8 mouse cellular contexts compared by ENCODE assay signal in genomic region chr13:49307311-49307969, GRCm38 (mm10). TPM values are rescaled to one million over a fixed set of nuclear protein-coding genes. Genes with fewer than 3 reads are reported as not detected.
DNase-seq lines count a peak whose midpoint lies in the region; ATAC-seq and TF ChIP-seq lines count a peak whose summit lies in the region.

No protein-coding gene starts in this region.

- peaks cover 16% of the 10 kb centered on the region for H3K4me1 ChIP-seq in bone marrow, adult 2 months (ENCODE audit: control insufficient read depth, insufficient read depth, low read length)
- H3K4me1 ChIP-seq in limb, embryonic 14.5 days (ENCODE audit: control insufficient read depth, insufficient read depth, low read length): no peaks in the 10 kb centered on the region
- peaks cover 4% of the 10 kb centered on the region; the same call in 1 of the 2 replicates for H3K4me1 ChIP-seq in midbrain, embryonic 13.5 days (replicated peaks)
- peaks cover 9% of the 10 kb centered on the region for H3K4me1 ChIP-seq in hindbrain, embryonic 12.5 days

- H3K9ac ChIP-seq in limb, embryonic 14.5 days (ENCODE audit: low read depth, low read length, severe bottlenecking): no peak overlapping the region
- no peak overlapping the region for H3K9ac ChIP-seq in midbrain, embryonic 13.5 days (replicated peaks)
- no peak overlapping the region for H3K9ac ChIP-seq in hindbrain, embryonic 12.5 days

- no peak for TF ChIP-seq POLR2A in bone marrow, adult 2 months (IDR thresholded peaks at IDR 0.05; ENCODE audit: borderline replicate concordance, control insufficient read depth, low read depth, low read length)
- no peak for TF ChIP-seq POLR2A in limb, embryonic 14.5 days (IDR thresholded peaks at IDR 0.05; ENCODE audit: borderline replicate concordance, extremely low read depth, insufficient read depth, insufficient read length)

- DNase-seq in layer of hippocampus, adult 2 months (ENCODE audit: low spot score in 2 of 2): no peak
- DNase-seq in layer of hippocampus, adult 18-20 months (ENCODE audit: low spot score in 2 of 2): no peak
- DNase-seq in limb, embryonic 14.5 days (ENCODE audit: low spot score): peak; percentile 32
- DNase-seq in thymus, postnatal 14 days: peak; percentile 82

- no peak overlapping the region for H3K4me2 ChIP-seq in limb, embryonic 14.5 days (replicated peaks; ENCODE audit: low read depth, low read length, severe bottlenecking)
- no peak overlapping the region for H3K4me2 ChIP-seq in midbrain, embryonic 13.5 days (replicated peaks)
- H3K4me2 ChIP-seq in hindbrain, embryonic 12.5 days (replicated peaks): no peak overlapping the region

- 1% methylated on average over 10 of the region's 10 CpGs for WGBS in bone marrow, adult 2 months
- WGBS in limb, embryonic 14.5 days: 35% methylated on average over 9 of the region's 10 CpGs
- 45% methylated on average over 10 of the region's 10 CpGs for WGBS in midbrain, embryonic 13.5 days
- 40% methylated on average over 10 of the region's 10 CpGs for WGBS in hindbrain, embryonic 12.5 days

- no peaks in the 10 kb centered on the region for H3K27me3 ChIP-seq in limb, embryonic 14.5 days (ENCODE audit: control insufficient read depth, insufficient read depth, low read length)
- H3K27me3 ChIP-seq in midbrain, embryonic 13.5 days: no peaks in the 10 kb centered on the region
- no peaks in the 10 kb centered on the region for H3K27me3 ChIP-seq in hindbrain, embryonic 12.5 days

- no peaks in the 10 kb centered on the region for H3K36me3 ChIP-seq in limb, embryonic 14.5 days (ENCODE audit: control insufficient read depth, insufficient read depth, low read length)
- no peaks in the 10 kb centered on the region for H3K36me3 ChIP-seq in midbrain, embryonic 13.5 days
- H3K36me3 ChIP-seq in hindbrain, embryonic 12.5 days: no peaks in the 10 kb centered on the region

- ATAC-seq in granulocyte monocyte progenitor cell, adult 5-6 weeks (replicated peaks; ENCODE audit: poor library complexity, severe bottlenecking): peak; percentile 50
- peak; percentile 53; the same call in 1 of the 2 replicates for ATAC-seq in limb, embryonic 14.5 days (ENCODE audit: low FRiP score, low read depth)
- ATAC-seq in midbrain, embryonic 13.5 days: 0 out of 2 replicates have a peak, but pooled peaks have one; percentile 17
- no peak for ATAC-seq in hindbrain, embryonic 12.5 days (ENCODE audit: low FRiP score)

- no peak overlapping the region; the same call in 1 of the 2 replicates for H3K4me3 ChIP-seq in layer of hippocampus, adult 2 months
- H3K4me3 ChIP-seq in bone marrow, adult 2 months (replicated peaks; ENCODE audit: control insufficient read depth, low read depth, low read length): peak overlapping the region; percentile 93
- no peak overlapping the region for H3K4me3 ChIP-seq in limb, embryonic 14.5 days (replicated peaks; ENCODE audit: low read length)
- no peak overlapping the region for H3K4me3 ChIP-seq in midbrain, embryonic 13.5 days (replicated peaks)
- no peak overlapping the region for H3K4me3 ChIP-seq in hindbrain, embryonic 12.5 days

- TF ChIP-seq CTCF in layer of hippocampus, adult 2 months (conservative IDR thresholded peaks at IDR 0.05): no peak
- TF ChIP-seq CTCF in bone marrow, adult 2 months (IDR thresholded peaks at IDR 0.05; ENCODE audit: control insufficient read depth, insufficient read depth, low read length): no peak

- H3K27ac ChIP-seq in layer of hippocampus, adult 2 months: peak overlapping the region; percentile 83
- peak overlapping the region; percentile 96 for H3K27ac ChIP-seq in bone marrow, adult 2 months (ENCODE audit: control insufficient read depth, insufficient read depth, low read depth, low read length, poor library complexity)
- H3K27ac ChIP-seq in limb, embryonic 14.5 days (replicated peaks; ENCODE audit: low read depth, low read length): 0 out of 2 replicates have a peak overlapping the region, but pooled peaks have one; percentile 19
- H3K27ac ChIP-seq in midbrain, embryonic 13.5 days: no peak overlapping the region; the same call in 1 of the 2 replicates
- H3K27ac ChIP-seq in hindbrain, embryonic 12.5 days: no peak overlapping the region; the same call in 1 of the 2 replicates

- H3K9me3 ChIP-seq in limb, embryonic 14.5 days (ENCODE audit: control insufficient read depth, low read length): no peaks in the 10 kb centered on the region
- H3K9me3 ChIP-seq in midbrain, embryonic 13.5 days: no peaks in the 10 kb centered on the region
- no peaks in the 10 kb centered on the region for H3K9me3 ChIP-seq in hindbrain, embryonic 12.5 days (replicated peaks)

RNA-seq across cellular contexts. Expression of gene Fgd3, which starts 12.7 kb away (rescaled TPM):
- 1 to 10 TPM; 5.6 to 7.1 TPM for total RNA-seq in layer of hippocampus, adult 2 months (2021)
- total RNA-seq in layer of hippocampus, adult 18-20 months (2021): 1 to 10 TPM; 6.1 to 6.5 TPM
- polyA plus RNA-seq in bone marrow, adult 2 months (2011; ENCODE audit: insufficient read depth, insufficient read length, low replicate concordance, missing spikeins): 10.9 and 31.9 TPM in 2 replicates
- 6.6 and 7.0 TPM in 2 replicates for total RNA-seq in granulocyte monocyte progenitor cell, adult 5-6 weeks (2014; fragmentation: Nextera tagmentation)
- total RNA-seq in granulocyte monocyte progenitor cell, adult 5-6 weeks (2017): 6.2 and 8.9 TPM in 2 replicates
- polyA plus RNA-seq in limb, embryonic 14.5 days (2012; rRNA removed): 1.1 and 1.2 TPM in 2 replicates
- polyA plus RNA-seq in limb, embryonic 14.5 days (2014; fragmentation: Nextera tagmentation; extraction: Ambion mirVana): 0.40 and 0.78 TPM in 2 replicates
- polyA plus RNA-seq in midbrain, embryonic 13.5 days (2015; fragmentation: Nextera tagmentation; extraction: Ambion mirVana): 1.8 TPM in 2 replicates
- polyA plus RNA-seq in hindbrain, embryonic 12.5 days (2016; fragmentation: Nextera tagmentation; extraction: Ambion mirVana): 1.1 and 1.2 TPM in 2 replicates

RNA-seq across cellular contexts. Expression of gene Bicd2, which starts 33.9 kb away (rescaled TPM):
- total RNA-seq in layer of hippocampus, adult 2 months (2021): 10 to 100 TPM; 55.2 to 55.3 TPM
- 10 to 100 TPM; 53.4 to 54.2 TPM for total RNA-seq in layer of hippocampus, adult 18-20 months (2021)
- polyA plus RNA-seq in bone marrow, adult 2 months (2011; ENCODE audit: insufficient read depth, insufficient read length, low replicate concordance, missing spikeins): 12.1 and 23.2 TPM in 2 replicates
- 13.8 and 13.9 TPM in 2 replicates for total RNA-seq in granulocyte monocyte progenitor cell, adult 5-6 weeks (2014; fragmentation: Nextera tagmentation)
- 20.6 and 22.8 TPM in 2 replicates for total RNA-seq in granulocyte monocyte progenitor cell, adult 5-6 weeks (2017)
- polyA plus RNA-seq in limb, embryonic 14.5 days (2012; rRNA removed): 30.5 and 30.7 TPM in 2 replicates
- 30.8 and 34.1 TPM in 2 replicates for polyA plus RNA-seq in limb, embryonic 14.5 days (2014; fragmentation: Nextera tagmentation; extraction: Ambion mirVana)
- 24.0 and 26.6 TPM in 2 replicates for polyA plus RNA-seq in midbrain, embryonic 13.5 days (2015; fragmentation: Nextera tagmentation; extraction: Ambion mirVana)
- polyA plus RNA-seq in hindbrain, embryonic 12.5 days (2016; fragmentation: Nextera tagmentation; extraction: Ambion mirVana): 40.7 and 44.2 TPM in 2 replicates

RNA-seq across cellular contexts. Expression of gene Susd3, which starts 58.9 kb away (rescaled TPM):
- 1 to 10 TPM; 1.7 TPM for total RNA-seq in layer of hippocampus, adult 2 months (2021)
- 1 to 10 TPM; 1.9 to 2.2 TPM for total RNA-seq in layer of hippocampus, adult 18-20 months (2021)
- polyA plus RNA-seq in bone marrow, adult 2 months (2011; ENCODE audit: insufficient read depth, insufficient read length, low replicate concordance, missing spikeins): 3.0 and 10.2 TPM in 2 replicates
- total RNA-seq in granulocyte monocyte progenitor cell, adult 5-6 weeks (2014; fragmentation: Nextera tagmentation): 6.8 and 9.0 TPM in 2 replicates
- 3.0 and 5.7 TPM in 2 replicates for total RNA-seq in granulocyte monocyte progenitor cell, adult 5-6 weeks (2017)
- polyA plus RNA-seq in limb, embryonic 14.5 days (2012; rRNA removed): 2.1 and 2.6 TPM in 2 replicates
- 2.2 and 2.8 TPM in 2 replicates for polyA plus RNA-seq in limb, embryonic 14.5 days (2014; fragmentation: Nextera tagmentation; extraction: Ambion mirVana)
- 0.94 and 1.5 TPM in 2 replicates for polyA plus RNA-seq in midbrain, embryonic 13.5 days (2015; fragmentation: Nextera tagmentation; extraction: Ambion mirVana)
- polyA plus RNA-seq in hindbrain, embryonic 12.5 days (2016; fragmentation: Nextera tagmentation; extraction: Ambion mirVana): 0.47 and 0.96 TPM in 2 replicates

Comparison
In these comparisons a context has a peak if more than half of its experiments do, and no peak if none do; other contexts are left out.
1. DNase-seq: peak in limb, embryonic 14.5 days (single experiment) and thymus, postnatal 14 days (single experiment); none in layer of hippocampus, adult 2 months (0 of 2) and layer of hippocampus, adult 18-20 months (0 of 2).
2. H3K27ac ChIP-seq: peak in layer of hippocampus, adult 2 months (single experiment), bone marrow, adult 2 months (single experiment) and limb, embryonic 14.5 days (single experiment); none in midbrain, embryonic 13.5 days (single experiment) and hindbrain, embryonic 12.5 days (single experiment).